Mouse (Mus musculus): ENCODE measurements around the gene Med15. TPM values are rescaled to one million over a fixed set of nuclear protein-coding genes. Genes with fewer than 3 reads are reported as not detected.

The Med15 gene
- total and polyA plus RNA-seq, 2 experiments from 2014 or later, result 45.6 to 46.9 TPM

- Histone ChIP-seq H3K27ac (ENCODE audit: low read depth, low read length) (no peak overlapping the region), H3K9ac (no peak overlapping the region), H3K9me3 (ENCODE audit: low read length) (no peaks in the 10 kb centered on the region), H3K4me3 (ENCODE audit: low read depth, low read length) (no peak overlapping the region), H3K4me2 (ENCODE audit: low read depth) (no peak overlapping the region), H3K4me1 (ENCODE audit: insufficient read depth) (no peaks in the 10 kb centered on the region), H3K27me3 (ENCODE audit: insufficient read depth, low read length) (no peaks in the 10 kb centered on the region), H3K36me3 (ENCODE audit: insufficient read depth) (peaks cover 76% of the 10 kb centered on the region)
- 95% methylated on average over 4 of the region's 4 CpGs for WGBS
- DNase-seq (no peak), ATAC-seq (no peak)
- TF ChIP-seq CTCF (IDR thresholded peaks at IDR 0.05; ENCODE audit: low read depth), result no peak
These were observed 80.1 kb downstream of the Med15 start for GRCm38 (mm10) chr16:17652607-17653006.

- no peaks in the 10 kb centered on the region for H3K4me1 ChIP-seq (ENCODE audit: insufficient read depth)
- H3K9ac ChIP-seq, result no peak overlapping the region
- H3K27ac ChIP-seq (ENCODE audit: low read depth, low read length), result no peak overlapping the region
- no peaks in the 10 kb centered on the region for H3K9me3 ChIP-seq (ENCODE audit: low read length)
- peaks cover 59% of the 10 kb centered on the region for H3K36me3 ChIP-seq (ENCODE audit: insufficient read depth)
- H3K4me2 ChIP-seq (ENCODE audit: low read depth), result no peak overlapping the region
- no peaks in the 10 kb centered on the region for H3K27me3 ChIP-seq (ENCODE audit: insufficient read depth, low read length)
- ATAC-seq (no peak), DNase-seq (no peak)
- WGBS, result 96% methylated on average over 1 of the region's 1 CpGs
- H3K4me3 ChIP-seq (ENCODE audit: low read depth, low read length), result no peak overlapping the region
- no peak for TF ChIP-seq CTCF (IDR thresholded peaks at IDR 0.05; ENCODE audit: low read depth)
These were observed 82.0 kb downstream of the Med15 start for GRCm38 (mm10) chr16:17650711-17651110.

GRCm38 (mm10) chr16:17649925-17650605 lies 82.6 kb downstream of the Med15 start:
- H3K27ac ChIP-seq (ENCODE audit: low read depth, low read length), result no peak overlapping the region
- no peak overlapping the region for H3K4me2 ChIP-seq (ENCODE audit: low read depth)
- H3K9me3 ChIP-seq (ENCODE audit: low read length), result no peaks in the 10 kb centered on the region
- no peak overlapping the region for H3K9ac ChIP-seq
- DNase-seq, result no peak
- H3K36me3 ChIP-seq (ENCODE audit: insufficient read depth), result peaks cover 53% of the 10 kb centered on the region
- no peak for ATAC-seq
- no peaks in the 10 kb centered on the region for H3K27me3 ChIP-seq (ENCODE audit: insufficient read depth, low read length)
- 80% methylated on average over 16 of the region's 16 CpGs for WGBS
- no peak overlapping the region for H3K4me3 ChIP-seq (ENCODE audit: low read depth, low read length)
- no peak for TF ChIP-seq CTCF (IDR thresholded peaks at IDR 0.05; ENCODE audit: low read depth)
- no peaks in the 10 kb centered on the region for H3K4me1 ChIP-seq (ENCODE audit: insufficient read depth)

GRCm38 (mm10) chr16:17647566-17648340 lies 84.9 kb downstream of the Med15 start:
- Histone ChIP-seq H3K27ac (ENCODE audit: low read depth, low read length) (no peak overlapping the region), H3K4me2 (ENCODE audit: low read depth) (no peak overlapping the region), H3K4me3 (ENCODE audit: low read depth, low read length) (no peak overlapping the region), H3K9me3 (ENCODE audit: low read length) (no peaks in the 10 kb centered on the region), H3K9ac (no peak overlapping the region), H3K27me3 (ENCODE audit: insufficient read depth, low read length) (no peaks in the 10 kb centered on the region), H3K4me1 (ENCODE audit: insufficient read depth) (no peaks in the 10 kb centered on the region), H3K36me3 (ENCODE audit: insufficient read depth) (peaks cover 33% of the 10 kb centered on the region)
- no peak for DNase-seq
- ATAC-seq, result no peak
- WGBS, result 85% methylated on average over 10 of the region's 10 CpGs
- no peak for TF ChIP-seq CTCF (IDR thresholded peaks at IDR 0.05; ENCODE audit: low read depth)

- Histone ChIP-seq H3K9ac (no peak overlapping the region; the same call in 1 of the 2 replicates), H3K27me3 (ENCODE audit: insufficient read depth, low read length) (no peaks in the 10 kb centered on the region), H3K27ac (ENCODE audit: low read depth, low read length) (no peak overlapping the region), H3K4me3 (ENCODE audit: low read depth, low read length) (peak overlapping the region; percentile 75), H3K4me2 (ENCODE audit: low read depth) (peak overlapping the region; percentile 77), H3K36me3 (ENCODE audit: insufficient read depth) (peaks cover 33% of the 10 kb centered on the region), H3K9me3 (ENCODE audit: low read length) (no peaks in the 10 kb centered on the region), H3K4me1 (ENCODE audit: insufficient read depth) (no peaks in the 10 kb centered on the region)
- WGBS, result 29% methylated on average over 1 of the region's 1 CpGs
- no peak for DNase-seq
- ATAC-seq, result no peak
- no peak for TF ChIP-seq CTCF (IDR thresholded peaks at IDR 0.05; ENCODE audit: low read depth)
These were observed 85.5 kb downstream of the Med15 start for GRCm38 (mm10) chr16:17647156-17647555.

GRCm38 (mm10) chr16:17646310-17647114 lies 86.2 kb downstream of the Med15 start, which contains the start of gene Ccdc74a:
TSS of gene Ccdc74a (plus strand) at chr16:17646470.
- 3% methylated on average over 59 of the region's 65 CpGs for WGBS
- Histone ChIP-seq H3K27me3 (ENCODE audit: insufficient read depth, low read length) (no peaks in the 10 kb centered on the region), H3K27ac (ENCODE audit: low read depth, low read length) (peak within 1 kb of the TSS; percentile 40; the same call in 1 of the 2 replicates), H3K4me1 (ENCODE audit: insufficient read depth) (no peaks in the 10 kb centered on the region), H3K4me2 (ENCODE audit: low read depth) (peak within 1 kb of the TSS; percentile 77), H3K9me3 (ENCODE audit: low read length) (no peaks in the 10 kb centered on the region), H3K4me3 (ENCODE audit: low read depth, low read length) (peak within 1 kb of the TSS; percentile 75), H3K36me3 (ENCODE audit: insufficient read depth) (peaks cover 30% of the 10 kb centered on the region), H3K9ac (peak within 1 kb of the TSS; percentile 63)
- ATAC-seq, result peak; percentile 96
- TF ChIP-seq CTCF (IDR thresholded peaks at IDR 0.05; ENCODE audit: low read depth), result no peak
- peak; percentile 83 for DNase-seq
